Mouse (Mus musculus): ENCODE measurements around the gene Smarcd2.

The Smarcd2 gene

GRCm38 (mm10) chr11:106272644-106273310, at the start of gene Smarcd2:
Gene Smarcd2, minus strand, starts transcription at chr11:106272972.
- peak; percentile 100 for DNase-seq

- no peak for DNase-seq
These were observed 45.9 kb upstream of the Smarcd2 start for GRCm38 (mm10) chr11:106318406-106319366.

GRCm38 (mm10) chr11:106317801-106318200, 45.0 kb upstream of the Smarcd2 start:
- no peak for DNase-seq

- no peak for DNase-seq
These were observed 43.6 kb upstream of the Smarcd2 start for GRCm38 (mm10) chr11:106316416-106316815.

DNA sequence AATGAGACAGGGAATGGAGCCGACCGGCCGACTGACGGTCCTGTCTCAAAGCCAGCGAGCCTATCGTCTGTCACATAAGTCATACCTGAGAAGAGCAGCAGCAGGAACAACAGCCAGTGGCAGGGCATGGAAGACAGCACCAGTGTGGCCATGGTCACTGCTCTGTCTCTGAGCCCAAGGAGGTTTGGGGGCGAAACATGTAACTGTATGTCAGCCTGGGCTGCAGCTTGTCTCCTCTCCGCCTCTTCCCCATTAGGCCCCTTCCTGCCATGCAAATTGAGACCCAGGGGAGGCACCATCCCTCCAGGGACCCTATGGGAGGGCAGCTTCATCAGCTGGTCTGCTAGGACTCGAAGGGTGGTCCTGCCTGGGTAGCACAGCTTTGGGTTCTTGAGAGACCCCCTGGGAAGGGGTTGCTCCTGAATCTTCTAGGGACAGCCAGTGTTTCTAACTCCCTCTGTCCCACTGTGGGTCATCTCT, 41.6 kb upstream of the Smarcd2 start, which contains the start of gene Cd79b:
Gene Cd79b, minus strand, starts transcription at position 430 of the 480 bp plus-strand sequence.
- no peak for DNase-seq

GRCm38 (mm10) chr11:106313533-106313932, 40.8 kb upstream of the Smarcd2 start:
- no peak for DNase-seq

GRCm38 (mm10) chr11:106310123-106310522, 37.4 kb upstream of the Smarcd2 start:
- DNase-seq: no peak

DNA sequence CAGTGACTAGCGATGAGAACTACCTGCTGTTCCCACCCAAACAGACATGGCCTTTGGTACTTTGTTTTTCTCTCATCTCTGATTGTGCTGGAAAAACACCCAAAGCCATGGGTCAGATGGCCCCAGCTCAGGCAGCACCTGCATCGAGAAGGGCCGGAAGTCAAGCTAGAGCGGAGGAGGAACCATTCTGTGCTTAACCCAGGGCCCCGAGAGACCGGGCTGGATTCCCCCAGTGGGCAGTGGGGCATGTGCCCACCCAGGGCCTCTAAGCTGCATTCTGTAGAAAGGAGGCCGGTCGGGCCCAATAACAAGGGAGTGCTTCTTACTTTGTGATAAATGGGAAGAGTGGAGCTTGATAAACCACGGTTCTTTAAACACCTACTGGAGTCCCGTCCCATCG, 35.4 kb upstream of the Smarcd2 start:
- no peak for DNase-seq

DNA sequence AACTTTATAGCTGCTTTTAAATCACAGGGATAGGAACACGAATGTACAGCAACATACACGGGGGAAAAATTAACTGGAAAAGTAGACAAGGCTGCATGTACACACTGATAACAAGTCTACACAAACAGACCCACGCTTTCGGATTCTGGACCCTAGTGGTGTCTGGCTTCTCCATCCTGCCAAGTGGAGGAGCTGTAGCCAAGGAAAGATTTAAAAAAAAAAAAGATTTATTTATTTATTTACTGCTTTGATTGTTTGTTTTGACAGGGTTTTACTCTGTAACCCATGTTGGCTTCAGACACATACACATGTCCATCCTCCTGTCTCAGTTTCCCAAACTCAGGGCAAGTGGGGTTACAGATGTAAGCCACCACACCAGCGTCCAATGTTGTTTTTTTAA, 34.7 kb upstream of the Smarcd2 start:
- no peak for DNase-seq

GRCm38 (mm10) chr11:106306758-106307157, 34.0 kb upstream of the Smarcd2 start:
- no peak for DNase-seq

DNA sequence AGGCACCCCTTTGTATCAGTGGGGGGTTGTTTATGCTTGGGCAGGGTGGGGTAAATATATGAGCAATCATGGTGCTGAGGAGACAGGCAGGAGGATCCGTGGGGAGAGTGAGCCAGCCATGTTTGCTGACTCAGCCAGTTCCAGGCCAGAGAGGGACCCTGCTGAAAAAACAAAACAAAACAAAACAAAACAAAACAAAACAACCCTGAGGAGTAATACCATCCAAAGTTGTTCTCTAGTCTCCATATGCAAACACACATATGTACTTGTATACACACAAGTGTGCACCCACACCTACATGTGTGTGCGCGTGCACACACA, 33.3 kb upstream of the Smarcd2 start:
- DNase-seq: no peak

DNA sequence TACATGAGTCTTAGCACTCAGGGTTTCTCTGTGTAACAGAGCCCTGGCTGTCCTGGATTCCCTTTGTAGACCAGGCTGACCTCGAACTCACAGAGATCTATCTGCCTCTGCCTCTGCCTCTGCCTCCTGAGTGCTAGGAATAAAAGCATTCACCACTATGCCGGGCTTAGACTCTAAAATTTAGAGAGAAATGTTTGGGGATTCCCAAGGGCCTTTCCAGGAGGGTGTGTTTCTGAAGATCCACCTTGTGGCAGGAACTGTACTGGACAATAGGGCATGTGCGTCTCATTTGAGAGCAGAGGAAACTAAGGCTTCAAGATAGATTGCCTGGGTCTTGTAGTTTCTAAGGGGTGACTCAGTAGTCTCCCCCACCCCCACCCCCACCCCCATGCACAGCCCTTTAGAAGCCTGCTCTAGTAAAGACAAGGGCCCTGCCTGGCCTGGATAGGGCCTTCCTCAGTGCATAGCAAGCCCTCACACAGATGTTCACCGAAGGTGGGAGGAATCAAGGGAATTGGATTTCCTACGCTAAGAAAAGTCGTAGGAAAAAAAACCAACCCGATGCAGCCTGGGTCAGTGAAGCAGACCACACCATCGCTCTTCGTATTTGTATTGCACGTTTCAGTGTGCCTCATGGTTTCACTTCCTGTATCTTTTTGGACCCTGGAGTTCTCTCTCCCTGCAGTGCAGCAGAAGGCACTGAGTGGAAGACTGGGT, 32.7 kb upstream of the Smarcd2 start:
- no peak for DNase-seq

DNA sequence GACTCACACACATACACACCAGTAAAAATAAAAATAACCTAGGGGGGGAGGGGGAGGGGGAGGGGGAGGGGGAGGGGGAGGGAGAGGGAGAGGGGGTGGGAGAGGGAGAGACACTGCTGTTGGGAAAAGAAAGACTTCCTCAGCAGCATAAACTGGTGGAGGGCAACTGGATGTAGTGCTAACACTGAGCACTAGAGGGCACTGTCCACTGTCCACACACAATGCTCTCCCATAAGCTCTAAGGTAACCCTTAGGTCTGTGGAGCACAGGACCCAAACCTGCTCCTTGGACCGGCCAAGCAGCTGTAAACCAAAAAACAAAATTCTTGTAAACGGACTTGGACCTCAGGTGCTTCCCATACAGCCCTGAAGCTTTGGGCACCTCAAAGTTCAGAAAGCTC, 29.9 kb upstream of the Smarcd2 start:
- DNase-seq: peak; percentile 80

DNA sequence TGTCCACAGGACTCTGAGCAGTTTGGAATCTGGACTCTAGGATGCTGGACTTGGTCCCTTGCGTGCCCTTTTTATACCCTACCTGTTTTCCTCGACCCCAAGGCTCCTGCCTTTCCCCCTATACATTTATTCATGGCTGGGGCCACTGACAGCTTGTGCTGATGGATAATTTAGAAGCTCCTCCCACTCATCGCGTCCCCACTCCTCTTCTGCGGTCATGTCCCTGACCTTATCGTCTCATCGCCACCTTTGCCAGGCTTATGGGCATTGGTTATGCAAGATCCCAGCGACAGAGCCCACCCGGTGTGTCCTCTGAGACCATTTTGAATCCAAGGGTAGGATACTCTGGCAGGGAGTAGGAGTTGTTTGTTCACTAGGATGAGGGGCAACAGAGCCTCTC, 29.0 kb upstream of the Smarcd2 start, which contains the start of gene Gh:
Gene Gh, minus strand, starts transcription at position 101 of the 400 bp plus-strand sequence.
- DNase-seq: no peak

- no peak for DNase-seq
These were observed 19.1 kb upstream of the Smarcd2 start for GRCm38 (mm10) chr11:106291861-106292260.

DNA sequence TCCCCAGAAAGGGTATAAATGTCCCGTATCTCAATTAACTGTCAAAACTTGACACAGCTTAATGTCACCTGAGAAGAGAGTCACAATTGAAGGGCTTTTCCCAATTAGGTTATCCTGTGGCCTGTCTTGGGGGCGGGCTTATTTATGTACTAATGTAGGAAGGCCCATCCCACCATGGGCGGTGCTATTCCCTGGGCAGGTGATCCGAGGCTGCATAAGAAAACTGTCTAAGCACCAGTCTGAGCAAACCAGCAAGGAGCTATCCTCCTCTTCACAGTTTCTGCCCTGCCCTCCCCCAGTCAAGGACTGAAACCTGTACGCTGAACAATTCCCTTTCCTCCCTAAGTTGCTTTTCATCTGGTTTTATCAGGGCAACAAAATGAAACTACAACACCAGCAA, 17.6 kb upstream of the Smarcd2 start:
- no peak for DNase-seq

- DNase-seq: peak; percentile 86
These were observed 16.6 kb upstream of the Smarcd2 start for GRCm38 (mm10) chr11:106289369-106289768.

GRCm38 (mm10) chr11:106286987-106287386, 14.2 kb upstream of the Smarcd2 start:
- no peak for DNase-seq

GRCm38 (mm10) chr11:106286206-106286605, 13.4 kb upstream of the Smarcd2 start:
- DNase-seq: no peak

DNA sequence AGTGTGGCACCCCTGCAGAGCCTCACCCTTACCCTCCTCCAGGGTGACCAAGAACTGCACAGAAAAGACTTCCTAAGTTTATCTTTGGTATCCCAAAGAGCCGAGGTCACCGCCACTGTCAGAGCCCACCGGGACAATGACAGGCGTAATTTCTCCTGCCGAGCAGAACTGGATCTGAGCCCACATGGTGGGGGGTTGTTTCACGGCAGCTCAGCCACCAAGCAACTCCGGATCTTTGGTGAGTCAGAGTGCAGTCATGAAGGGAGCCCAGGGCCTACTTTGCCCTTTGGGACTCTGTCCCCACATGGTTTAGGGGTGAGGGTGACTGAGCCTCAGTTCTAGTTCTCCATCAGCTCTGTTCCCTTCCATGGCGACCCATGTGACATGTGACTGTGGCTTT, 11.4 kb upstream of the Smarcd2 start:
- no peak for DNase-seq

GRCm38 (mm10) chr11:106283371-106283770, 10.6 kb upstream of the Smarcd2 start:
- no peak for DNase-seq

DNA sequence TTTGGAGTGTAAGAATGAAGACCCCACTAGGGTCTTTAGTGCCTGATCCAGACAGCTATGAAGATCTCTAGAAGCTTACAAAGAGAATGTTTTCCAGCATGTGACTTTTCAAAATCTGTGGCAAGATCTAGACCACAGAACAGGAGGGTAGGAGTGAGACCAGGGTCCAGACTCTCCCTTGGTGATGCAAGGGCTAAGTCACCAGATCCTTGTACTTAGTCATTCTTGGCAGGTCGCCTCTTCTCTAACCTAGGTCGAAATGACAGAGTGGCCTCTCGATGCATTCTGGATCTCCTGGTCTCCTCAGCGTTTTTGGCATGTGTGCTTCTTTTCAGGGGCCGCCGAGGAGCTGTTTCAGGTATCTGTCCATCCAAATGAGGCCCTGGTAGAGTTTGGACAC, 9.7 kb upstream of the Smarcd2 start:
- DNase-seq: no peak

GRCm38 (mm10) chr11:106276454-106276853, 3.7 kb upstream of the Smarcd2 start, which contains the start of gene Tcam1:
Gene Tcam1, plus strand, starts transcription at chr11:106276672.
- DNase-seq: peak; percentile 96

All from kidney, postnatal 10 days (tissue).